Mouse (Mus musculus) myocyte (in vitro differentiated cells): ENCODE results near the gene Slamf8.

ENCODE experiments used
- CEBPB ChIP-seq: IDR thresholded peaks from 2 replicates; pipeline ENCODE4 v1.6.1; 2011; ENCODE audit warnings: mild to moderate bottlenecking, moderate library complexity; ENCODE audit not compliant: poor library complexity, insufficient read depth, severe bottlenecking
- MAX ChIP-seq: IDR thresholded peaks from one replicate; pipeline ENCODE4 v1.6.1; 2011; ENCODE audit warnings: low read depth, mild to moderate bottlenecking, control low read depth
- MYOD1 ChIP-seq, 3 experiments: IDR thresholded peaks; one replicate each; pipeline ENCODE4 v1.6.1; 2011; ENCODE audit warnings: control low read depth in 2 of 3, low read depth in 2 of 3, mild to moderate bottlenecking in 2 of 3, moderate library complexity in 1 of 3; ENCODE audit not compliant: insufficient read length in 2 of 3, control insufficient read depth in 1 of 3
- MYOG ChIP-seq, 3 experiments: IDR thresholded peaks; one replicate each; pipeline ENCODE4 v1.6.1; 2011; ENCODE audit warnings: control low read depth in 2 of 3, low read depth in 2 of 3, mild to moderate bottlenecking in 2 of 3; ENCODE audit not compliant: insufficient read length in 2 of 3, control insufficient read depth in 1 of 3, insufficient read depth in 1 of 3
- POLR2A ChIP-seq: IDR thresholded peaks from one replicate; pipeline ENCODE4 v1.6.1; 2011; ENCODE audit warnings: low read depth, mild to moderate bottlenecking, control low read depth, moderate library complexity; ENCODE audit not compliant: insufficient read length

GRCm38 (mm10) chr1:172540283-172540820 is 50.0 kb downstream of the Slamf8 start:
- TF ChIP-seq POLR2A (no peak), MAX (no peak), MYOG (IDR thresholded peaks at IDR 0.05; ENCODE audit: control insufficient read depth in 1 of 3, insufficient read depth in 1 of 3, insufficient read length in 2 of 3, low read depth in 2 of 3) (no peak), MYOD1 (IDR thresholded peaks at IDR 0.05; ENCODE audit: control insufficient read depth in 1 of 3, insufficient read length in 2 of 3, low read depth in 2 of 3) (no peak), CEBPB (no peak)
